Mouse (Mus musculus) heart, adult 2 months (tissue): ENCODE measurements around the gene Ang4.

ENCODE experiments used
- CTCF ChIP-seq: fragments of 200-600 bp; IDR thresholded peaks from 2 replicates; pipeline ENCODE4 v1.8.1; 2022; ENCODE audit warnings: antibody characterized with exemption, mild to moderate bottlenecking, moderate library complexity
- EP300 ChIP-seq: fragments of 200-500 bp; IDR thresholded peaks from 2 replicates; pipeline ENCODE4 v1.6.1; 2011; ENCODE audit warnings: low read depth, low read length, control low read depth; ENCODE audit not compliant: insufficient read depth
- POLR2A ChIP-seq: fragments of 200-500 bp; IDR thresholded peaks from 2 replicates; pipeline ENCODE4 v1.6.1; 2011; ENCODE audit warnings: mild to moderate bottlenecking, low read depth, low read length, control low read depth; ENCODE audit not compliant: insufficient read depth

DNA sequence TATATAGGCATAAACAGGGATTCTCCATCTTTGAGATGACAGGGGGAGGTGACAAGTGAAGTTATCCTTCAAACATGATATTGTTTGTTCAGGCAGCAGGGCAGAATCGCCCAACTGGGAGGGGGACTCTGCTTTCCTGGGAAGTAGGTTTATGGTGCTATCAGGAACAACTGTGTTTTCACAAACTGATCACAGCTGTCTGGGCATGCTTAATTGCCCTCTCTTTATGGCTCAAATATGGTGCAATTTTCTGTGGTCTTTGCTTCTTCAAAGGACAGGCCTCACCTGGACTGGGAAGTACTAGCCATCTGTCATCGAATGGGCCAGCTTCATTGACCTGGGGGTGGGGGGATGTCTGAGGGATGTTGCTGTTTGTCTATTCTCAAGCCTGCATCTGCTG is 20.7 kb upstream of the Ang4 start:
- no peak for TF ChIP-seq POLR2A
- TF ChIP-seq EP300: no peak
- TF ChIP-seq CTCF: no peak
